ENCODE assay signal across 7 mouse cellular contexts in the genomic region with DNA sequence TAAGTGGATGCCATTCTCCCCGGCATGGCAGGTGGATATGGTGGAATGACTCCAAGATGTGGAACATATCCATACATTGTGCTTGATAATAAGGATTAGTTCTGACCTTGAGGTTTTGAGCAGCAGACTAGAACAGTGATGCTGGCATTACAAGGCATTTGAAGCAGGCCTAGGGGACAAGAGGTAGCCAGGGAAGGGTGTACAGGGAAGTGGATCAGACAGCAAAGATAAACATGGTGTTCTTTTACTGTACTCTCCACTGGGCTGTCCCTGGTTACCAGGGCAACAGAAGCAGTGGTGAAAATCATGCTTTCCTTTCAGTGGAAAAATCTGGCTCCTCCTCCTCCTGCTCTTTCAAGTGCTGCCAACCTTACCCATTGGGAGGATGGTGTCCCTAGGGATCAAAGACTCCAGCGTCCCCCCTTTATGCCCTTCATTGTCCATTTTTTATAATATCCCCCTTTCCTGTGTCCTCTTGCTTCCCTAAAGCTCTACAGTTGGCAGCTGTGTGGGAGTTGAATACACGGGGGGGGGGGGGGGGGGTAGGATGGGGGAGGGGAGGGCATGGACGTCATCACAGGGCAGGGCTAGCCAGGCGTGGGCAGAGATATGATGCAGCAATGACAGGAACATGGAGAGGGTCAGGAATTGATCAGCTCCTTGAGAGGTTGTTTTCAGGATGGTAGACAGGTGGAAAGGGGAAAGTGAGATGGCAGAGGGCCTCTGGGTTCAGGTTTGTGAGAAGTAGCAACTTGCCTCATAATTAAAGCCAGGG. TPM values are rescaled to one million over a fixed set of nuclear protein-coding genes. Genes with fewer than 3 reads are reported as not detected.
DNase-seq lines count a peak whose midpoint lies in the region; ATAC-seq lines count a peak whose summit lies in the region.

No protein-coding gene starts in this region.

- DNase-seq in ovary, adult 18-20 months (ENCODE audit: low spot score), result peak; percentile 45
- no peak for DNase-seq in ovary, postnatal 10 days (ENCODE audit: low spot score)
- peak; percentile 27 for DNase-seq in cerebellum, adult 8-10 months
- peak; percentile 69 for DNase-seq in layer of hippocampus, adult 11-12 months (ENCODE audit: low spot score)
- peak; percentile 79 for DNase-seq in lung, postnatal 36 days
- DNase-seq in testis, postnatal 10 days (ENCODE audit: low spot score), result no peak

- no peak for ATAC-seq in erythroblast, adult 5-6 weeks (replicated peaks; ENCODE audit: low FRiP score, poor library complexity, severe bottlenecking)

RNA-seq across cellular contexts. Expression of a gene that starts 39.5 kb away (rescaled TPM):
- total RNA-seq in erythroblast, adult 5-6 weeks (2015; ENCODE audit: low replicate concordance), result 14.0 and 14.8 TPM in 2 replicates
- total RNA-seq in erythroblast, adult 5-6 weeks (2017; ENCODE audit: low replicate concordance), result 5.2 and 8.3 TPM in 2 replicates

Comparison
In these comparisons a context has a peak if more than half of its experiments do, and no peak if none do; other contexts are left out.
1. DNase-seq: peak in ovary, adult 18-20 months (single experiment), cerebellum, adult 8-10 months (single experiment), layer of hippocampus, adult 11-12 months (single experiment) and lung, postnatal 36 days (single experiment); none in ovary, postnatal 10 days (single experiment) and testis, postnatal 10 days (single experiment).